Mouse (Mus musculus) hindbrain, embryonic 13.5 days (tissue): ENCODE results near the gene Vcl. TPM values are rescaled to one million over a fixed set of nuclear protein-coding genes. Genes with fewer than 3 reads are reported as not detected.

ENCODE experiments used
- ATAC-seq: fragments of 200-750 bp; cut with Nextera tagmentation; 2 replicates; pipeline ENCODE4 v1.8.0; 2017; ENCODE audit warnings: moderate TSS enrichment; ENCODE audit not compliant: low FRiP score
- H3K27ac ChIP-seq: fragments of 300-500 bp; sonication (generic); 2 replicates; pipeline ENCODE4 v1.5.1; 2015; ENCODE audit warnings: inconsistent platforms, mild to moderate bottlenecking, moderate library complexity
- H3K27me3 ChIP-seq: fragments of 300-500 bp; sonication (generic); 2 replicates; pipeline ENCODE4 v1.6.1; 2015; ENCODE audit warnings: mild to moderate bottlenecking, inconsistent platforms
- H3K36me3 ChIP-seq: fragments of 300-500 bp; sonication (generic); 2 replicates; pipeline ENCODE4 v1.6.1; 2015; ENCODE audit warnings: mild to moderate bottlenecking, inconsistent platforms
- H3K4me1 ChIP-seq: fragments of 300-500 bp; sonication (generic); replicated peaks from 2 replicates; pipeline ENCODE4 v1.6.1; 2015; ENCODE audit warnings: inconsistent platforms
- H3K4me2 ChIP-seq: fragments of 300-500 bp; sonication (generic); 2 replicates; pipeline ENCODE4 v1.6.1; 2015; ENCODE audit warnings: inconsistent platforms, mild to moderate bottlenecking, moderate library complexity
- H3K4me3 ChIP-seq: fragments of 300-500 bp; sonication (generic); 2 replicates; pipeline ENCODE4 v1.5.1; 2015; ENCODE audit warnings: mild to moderate bottlenecking, inconsistent platforms
- H3K9ac ChIP-seq: fragments of 300-500 bp; sonication (generic); 2 replicates; pipeline ENCODE4 v1.6.1; 2015; ENCODE audit warnings: mild to moderate bottlenecking, inconsistent platforms
- H3K9me3 ChIP-seq: fragments of 300-500 bp; sonication (generic); 2 replicates; pipeline ENCODE4 v1.6.1; 2016; ENCODE audit warnings: inconsistent platforms
- WGBS: fragments of 180-500 bp; shearing (Covaris S2); methylation state at CpG from one replicate; pipeline ENCODE4 v1.1.7; 2015; 5-methylcytosine and 5-hydroxymethylcytosine counted together
- polyA plus RNA-seq: library from polyadenylated mRNA; unstranded; fragments of >200 nt; fragmentation: Nextera tagmentation; extraction: Ambion mirVana; gene quantifications from 2 replicates; pipeline ENCODE4 v1.2.1, GENCODE M21; 2015

Gene Vcl
- polyA plus RNA-seq, 1 experiment from 2014 or later = 15.4 TPM

- no peak overlapping the region for H3K27ac ChIP-seq
- ATAC-seq = no peak
Measured at GRCm38 (mm10) chr14:21029025-21029659, 99.9 kb downstream of the Vcl start.

GRCm38 (mm10) chr14:21031783-21032511 is 102.7 kb downstream of the Vcl start:
- Histone ChIP-seq H3K36me3 (peaks cover 74% of the 10 kb centered on the region), H3K4me1 (no peaks in the 10 kb centered on the region), H3K4me2 (no peak overlapping the region), H3K27me3 (no peaks in the 10 kb centered on the region), H3K9me3 (no peaks in the 10 kb centered on the region), H3K4me3 (no peak overlapping the region), H3K27ac (no peak overlapping the region), H3K9ac (no peak overlapping the region)
- 64% methylated on average over 6 of the region's 6 CpGs for WGBS
- ATAC-seq = no peak

More at GRCm38 (mm10) chr14:21029025-21029659, 99.9 kb downstream of the Vcl start:
- WGBS = 91% methylated on average over 11 of the region's 11 CpGs
- Histone ChIP-seq H3K9ac (no peak overlapping the region), H3K9me3 (no peaks in the 10 kb centered on the region), H3K4me2 (no peak overlapping the region), H3K4me1 (no peaks in the 10 kb centered on the region), H3K27me3 (no peaks in the 10 kb centered on the region), H3K4me3 (no peak overlapping the region), H3K36me3 (peaks cover 77% of the 10 kb centered on the region)

- Histone ChIP-seq H3K27ac (no peak overlapping the region), H3K36me3 (peaks cover 78% of the 10 kb centered on the region), H3K9ac (no peak overlapping the region), H3K4me2 (no peak overlapping the region), H3K27me3 (no peaks in the 10 kb centered on the region), H3K4me3 (no peak overlapping the region), H3K9me3 (no peaks in the 10 kb centered on the region), H3K4me1 (no peaks in the 10 kb centered on the region)
- WGBS = 94% methylated on average over 4 of the region's 4 CpGs
- ATAC-seq = no peak
Measured at GRCm38 (mm10) chr14:21034271-21034670, 105.1 kb downstream of the Vcl start.

GRCm38 (mm10) chr14:21034791-21035190 is 105.6 kb downstream of the Vcl start:
- no peak overlapping the region for H3K9ac ChIP-seq
- H3K36me3 ChIP-seq = peaks cover 78% of the 10 kb centered on the region
- no peaks in the 10 kb centered on the region for H3K4me1 ChIP-seq
- no peak for ATAC-seq
- no peak overlapping the region for H3K4me2 ChIP-seq
- H3K27me3 ChIP-seq = no peaks in the 10 kb centered on the region
- no peaks in the 10 kb centered on the region for H3K9me3 ChIP-seq
- H3K4me3 ChIP-seq = no peak overlapping the region
- WGBS = 97% methylated on average over 3 of the region's 3 CpGs
- no peak overlapping the region for H3K27ac ChIP-seq

- ATAC-seq = no peak
- H3K27me3 ChIP-seq = no peaks in the 10 kb centered on the region
- H3K9me3 ChIP-seq = no peaks in the 10 kb centered on the region
- H3K4me3 ChIP-seq = no peak overlapping the region
- no peak overlapping the region for H3K27ac ChIP-seq
- H3K4me2 ChIP-seq = no peak overlapping the region
- no peak overlapping the region for H3K9ac ChIP-seq
- H3K4me1 ChIP-seq = no peaks in the 10 kb centered on the region
- 96% methylated on average over 12 of the region's 12 CpGs for WGBS
- peaks cover 54% of the 10 kb centered on the region for H3K36me3 ChIP-seq
Measured at GRCm38 (mm10) chr14:21039077-21039476, 109.9 kb downstream of the Vcl start.

GRCm38 (mm10) chr14:21039623-21040022 is 110.4 kb downstream of the Vcl start:
- Histone ChIP-seq H3K9me3 (no peaks in the 10 kb centered on the region), H3K27ac (no peak overlapping the region), H3K4me2 (no peak overlapping the region), H3K36me3 (peaks cover 52% of the 10 kb centered on the region), H3K4me3 (no peak overlapping the region), H3K9ac (no peak overlapping the region), H3K27me3 (no peaks in the 10 kb centered on the region), H3K4me1 (no peaks in the 10 kb centered on the region)
- 91% methylated on average over 4 of the region's 4 CpGs for WGBS
- no peak for ATAC-seq

- peaks cover 10% of the 10 kb centered on the region for H3K4me1 ChIP-seq
- H3K4me2 ChIP-seq = no peak overlapping the region
- no peak for ATAC-seq
- H3K4me3 ChIP-seq = no peak overlapping the region
- H3K27ac ChIP-seq = no peak overlapping the region
- no peaks in the 10 kb centered on the region for H3K27me3 ChIP-seq
- H3K9ac ChIP-seq = no peak overlapping the region
- peaks cover 11% of the 10 kb centered on the region for H3K36me3 ChIP-seq
- WGBS = 91% methylated on average over 2 of the region's 2 CpGs
- H3K9me3 ChIP-seq = no peaks in the 10 kb centered on the region
Measured at GRCm38 (mm10) chr14:21047840-21048239, 118.6 kb downstream of the Vcl start.

GRCm38 (mm10) chr14:21048879-21049278 is 119.7 kb downstream of the Vcl start:
- Histone ChIP-seq H3K27me3 (no peaks in the 10 kb centered on the region), H3K27ac (no peak overlapping the region), H3K4me2 (no peak overlapping the region), H3K4me3 (no peak overlapping the region), H3K4me1 (peaks cover 15% of the 10 kb centered on the region), H3K9ac (no peak overlapping the region), H3K9me3 (no peaks in the 10 kb centered on the region), H3K36me3 (peaks cover 8% of the 10 kb centered on the region)
- ATAC-seq = no peak

GRCm38 (mm10) chr14:21050734-21051133 is 121.5 kb downstream of the Vcl start:
- H3K4me1 ChIP-seq = peaks cover 15% of the 10 kb centered on the region
- no peak for ATAC-seq
- H3K9me3 ChIP-seq = no peaks in the 10 kb centered on the region
- 79% methylated on average over 3 of the region's 3 CpGs for WGBS
- H3K4me3 ChIP-seq = peak overlapping the region; percentile 90
- H3K27ac ChIP-seq = no peak overlapping the region
- H3K36me3 ChIP-seq = no peaks in the 10 kb centered on the region
- H3K27me3 ChIP-seq = no peaks in the 10 kb centered on the region
- peak overlapping the region; percentile 70 for H3K4me2 ChIP-seq
- no peak overlapping the region for H3K9ac ChIP-seq

- peak overlapping the region; percentile 91 for H3K9ac ChIP-seq
- H3K4me2 ChIP-seq = peak overlapping the region; percentile 70
- peak; percentile 5; the same call in 1 of the 2 replicates for ATAC-seq
- peak overlapping the region; percentile 94 for H3K27ac ChIP-seq
- H3K27me3 ChIP-seq = no peaks in the 10 kb centered on the region
- peaks cover 15% of the 10 kb centered on the region for H3K4me1 ChIP-seq
- no peaks in the 10 kb centered on the region for H3K9me3 ChIP-seq
- 11% methylated on average over 28 of the region's 28 CpGs for WGBS
- no peaks in the 10 kb centered on the region for H3K36me3 ChIP-seq
- peak overlapping the region; percentile 90 for H3K4me3 ChIP-seq
Measured at GRCm38 (mm10) chr14:21051380-21052111, 122.3 kb downstream of the Vcl start.

- Histone ChIP-seq H3K9me3 (no peaks in the 10 kb centered on the region), H3K27ac (peak within 1 kb of the TSS; percentile 94), H3K4me1 (peaks cover 15% of the 10 kb centered on the region), H3K4me3 (peak within 1 kb of the TSS; percentile 90), H3K9ac (peak within 1 kb of the TSS; percentile 91), H3K36me3 (no peaks in the 10 kb centered on the region), H3K27me3 (no peaks in the 10 kb centered on the region), H3K4me2 (peak within 1 kb of the TSS; percentile 70)
- WGBS = under 1% methylated on average over 41 of the region's 48 CpGs
- peak; percentile 99 for ATAC-seq
Measured at GRCm38 (mm10) chr14:21052112-21052780, 123.0 kb downstream of the Vcl start, which contains the start of the genes Ap3m1 and Adk. Gene Ap3m1 (minus strand): TSS chr14:21052508. Gene Adk (plus strand): TSS chr14:21052574.

GRCm38 (mm10) chr14:21052781-21053130 is 123.6 kb downstream of the Vcl start:
- Histone ChIP-seq H3K27me3 (no peaks in the 10 kb centered on the region), H3K27ac (peak overlapping the region; percentile 94), H3K9ac (peak overlapping the region; percentile 91), H3K36me3 (no peaks in the 10 kb centered on the region), H3K4me1 (peaks cover 15% of the 10 kb centered on the region), H3K9me3 (no peaks in the 10 kb centered on the region), H3K4me2 (peak overlapping the region; percentile 70), H3K4me3 (peak overlapping the region; percentile 90)
- peak; percentile 80 for ATAC-seq
- WGBS = under 1% methylated on average over 25 of the region's 25 CpGs
